In the genomic region with DNA sequence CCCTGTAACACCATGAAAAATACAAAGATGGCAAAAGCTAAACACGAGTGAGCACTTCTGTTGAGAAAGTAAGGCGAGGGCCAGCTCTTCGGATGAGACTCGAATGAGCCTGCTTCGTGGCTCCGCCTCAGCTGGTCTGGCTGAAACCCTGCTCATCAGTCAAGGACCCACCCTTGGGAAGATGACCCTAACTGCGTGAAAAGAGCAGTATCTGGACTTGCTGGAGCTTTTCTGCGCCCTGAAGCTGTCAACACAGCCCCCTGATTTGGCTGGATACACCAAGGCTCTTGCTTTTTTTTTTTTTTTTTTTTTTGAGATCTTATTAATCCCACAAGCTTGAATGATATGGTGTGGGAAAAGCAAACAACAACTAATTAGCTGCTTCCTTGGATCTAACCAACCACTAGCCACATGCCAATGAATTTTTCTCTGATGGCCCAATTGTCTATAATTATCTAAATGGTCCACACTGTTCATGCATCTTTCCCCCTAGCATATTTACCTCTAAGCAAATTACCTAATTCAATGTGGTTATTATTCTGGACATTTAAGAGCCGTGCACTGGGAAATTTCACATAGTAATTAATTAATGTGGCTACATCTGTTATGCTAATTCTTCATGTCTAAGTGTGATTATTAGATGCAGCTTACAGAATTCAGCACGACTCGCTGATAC, we compare ENCODE assay signal across 23 mouse cellular contexts. TPM values are rescaled to one million over a fixed set of nuclear protein-coding genes. Genes with fewer than 3 reads are reported as not detected.
DNase-seq lines count a peak whose midpoint lies in the region; ATAC-seq lines count a peak whose summit lies in the region.
"Had no signal": no experiment of that assay in that cellular context is flagged by ENCODE, and none has a peak within 500 bp of the region (broad histone marks: within the 10 kb centered on the region; RNA-seq: fewer than 3 reads in every experiment).

No protein-coding gene starts in this region.

- no peak overlapping the region for H3K4me3 ChIP-seq in forebrain, embryonic 12.5 days (replicated peaks)
- no peak overlapping the region for H3K4me3 ChIP-seq in forebrain, embryonic 10.5 days
- no peak overlapping the region for H3K4me3 ChIP-seq in midbrain, embryonic 14.5 days (replicated peaks; ENCODE audit: low read depth, low read length)
- no peak overlapping the region for H3K4me3 ChIP-seq in midbrain, embryonic 11.5 days (ENCODE audit: low read depth, low read length)
- H3K4me3 ChIP-seq in forebrain, embryonic 16.5 days (replicated peaks; ENCODE audit: low read length) = no peak overlapping the region
- H3K4me3 ChIP-seq in neural tube, embryonic 15.5 days (replicated peaks) = no peak overlapping the region
- H3K4me3 ChIP-seq: embryonic facial prominence, embryonic 13.5 days; erythroblast, embryonic 14.5 days; layer of hippocampus, adult 2 months; limb, embryonic 13.5 days; liver, embryonic 13.5 days; stomach, embryonic 15.5 days had no signal

- H3K9me3 ChIP-seq in forebrain, embryonic 12.5 days = no peaks in the 10 kb centered on the region
- H3K9me3 ChIP-seq in forebrain, embryonic 10.5 days = no peaks in the 10 kb centered on the region
- no peaks in the 10 kb centered on the region for H3K9me3 ChIP-seq in midbrain, embryonic 14.5 days (ENCODE audit: control insufficient read depth, low read length)
- no peaks in the 10 kb centered on the region for H3K9me3 ChIP-seq in midbrain, embryonic 11.5 days (ENCODE audit: control insufficient read depth, low read length)
- no peaks in the 10 kb centered on the region for H3K9me3 ChIP-seq in forebrain, embryonic 16.5 days (ENCODE audit: control insufficient read depth, low read length)
- no peaks in the 10 kb centered on the region for H3K9me3 ChIP-seq in neural tube, embryonic 15.5 days (replicated peaks)
- H3K9me3 ChIP-seq: embryonic facial prominence, embryonic 13.5 days; limb, embryonic 13.5 days; liver, embryonic 13.5 days; stomach, embryonic 15.5 days had no signal

- no peaks in the 10 kb centered on the region for H3K36me3 ChIP-seq in forebrain, embryonic 12.5 days (replicated peaks)
- no peaks in the 10 kb centered on the region for H3K36me3 ChIP-seq in forebrain, embryonic 10.5 days (replicated peaks)
- no peaks in the 10 kb centered on the region for H3K36me3 ChIP-seq in midbrain, embryonic 14.5 days (ENCODE audit: control insufficient read depth, insufficient read depth, low read length)
- H3K36me3 ChIP-seq in midbrain, embryonic 11.5 days (ENCODE audit: control insufficient read depth, insufficient read depth, low read length) = no peaks in the 10 kb centered on the region
- H3K36me3 ChIP-seq in forebrain, embryonic 16.5 days (ENCODE audit: control insufficient read depth, insufficient read depth) = no peaks in the 10 kb centered on the region
- no peaks in the 10 kb centered on the region for H3K36me3 ChIP-seq in neural tube, embryonic 15.5 days
- H3K36me3 ChIP-seq: embryonic facial prominence, embryonic 13.5 days; limb, embryonic 13.5 days; liver, embryonic 13.5 days; stomach, embryonic 15.5 days had no signal

- DNase-seq in forebrain, embryonic 10.5 days (ENCODE audit: extremely low spot score, low spot score) = no peak
- peak; percentile 32 for DNase-seq in midbrain, embryonic 14.5 days
- no peak for DNase-seq in midbrain, embryonic 11.5 days (ENCODE audit: low spot score, missing footprints)
- no peak for DNase-seq in layer of hippocampus, adult 9-11 months
- DNase-seq: adrenal gland, postnatal 10 days; cerebellum, adult 8-10 months; cerebellum, postnatal 36 days; embryo, embryonic 11 days; kidney, postnatal 25 days; layer of hippocampus, postnatal 36 days; liver, embryonic 13.5 days; lung, adult 2 months; thymus, postnatal 25 days had no signal

- WGBS in forebrain, embryonic 12.5 days = 65% methylated on average over 11 of the region's 11 CpGs
- WGBS in forebrain, embryonic 10.5 days = 80% methylated on average over 11 of the region's 11 CpGs
- 63% methylated on average over 11 of the region's 11 CpGs for WGBS in midbrain, embryonic 14.5 days
- 79% methylated on average over 11 of the region's 11 CpGs for WGBS in midbrain, embryonic 11.5 days
- WGBS in forebrain, embryonic 16.5 days = 34% methylated on average over 11 of the region's 11 CpGs
- 49% methylated on average over 11 of the region's 11 CpGs for WGBS in neural tube, embryonic 15.5 days

- H3K27ac ChIP-seq in forebrain, embryonic 12.5 days = 0 out of 2 replicates have a peak overlapping the region, but pooled peaks have one; percentile 33
- no peak overlapping the region for H3K27ac ChIP-seq in forebrain, embryonic 10.5 days
- no peak overlapping the region for H3K27ac ChIP-seq in midbrain, embryonic 14.5 days (replicated peaks; ENCODE audit: low read depth, low read length)
- H3K27ac ChIP-seq in midbrain, embryonic 11.5 days (ENCODE audit: low read depth, low read length) = no peak overlapping the region
- H3K27ac ChIP-seq in forebrain, embryonic 16.5 days (ENCODE audit: low read length) = no peak overlapping the region
- H3K27ac ChIP-seq in neural tube, embryonic 15.5 days (replicated peaks) = no peak overlapping the region
- H3K27ac ChIP-seq: embryonic facial prominence, embryonic 13.5 days; limb, embryonic 13.5 days; liver, embryonic 13.5 days; stomach, embryonic 15.5 days had no signal

- H3K27me3 ChIP-seq in forebrain, embryonic 12.5 days = no peaks in the 10 kb centered on the region
- H3K27me3 ChIP-seq in forebrain, embryonic 10.5 days (ENCODE audit: poor library complexity, severe bottlenecking) = no peaks in the 10 kb centered on the region
- H3K27me3 ChIP-seq in midbrain, embryonic 14.5 days (ENCODE audit: control insufficient read depth, insufficient read depth, low read length) = no peaks in the 10 kb centered on the region
- no peaks in the 10 kb centered on the region for H3K27me3 ChIP-seq in midbrain, embryonic 11.5 days (ENCODE audit: control insufficient read depth, insufficient read depth, low read length)
- H3K27me3 ChIP-seq in forebrain, embryonic 16.5 days (replicated peaks; ENCODE audit: control insufficient read depth, insufficient read depth, low read length) = peaks cover 2% of the 10 kb centered on the region; the same call in 1 of the 2 replicates
- H3K27me3 ChIP-seq in neural tube, embryonic 15.5 days (replicated peaks) = no peaks in the 10 kb centered on the region
- H3K27me3 ChIP-seq: limb, embryonic 13.5 days; liver, embryonic 13.5 days; stomach, embryonic 15.5 days had no signal

- no peak overlapping the region for H3K9ac ChIP-seq in forebrain, embryonic 12.5 days
- H3K9ac ChIP-seq in midbrain, embryonic 14.5 days (replicated peaks; ENCODE audit: low read length) = no peak overlapping the region
- H3K9ac ChIP-seq in midbrain, embryonic 11.5 days (ENCODE audit: low read length) = no peak overlapping the region
- no peak overlapping the region for H3K9ac ChIP-seq in forebrain, embryonic 16.5 days (replicated peaks; ENCODE audit: low read depth, low read length)
- H3K9ac ChIP-seq in neural tube, embryonic 15.5 days (replicated peaks) = no peak overlapping the region
- H3K9ac ChIP-seq: embryonic facial prominence, embryonic 13.5 days; limb, embryonic 13.5 days; liver, embryonic 13.5 days; stomach, embryonic 15.5 days had no signal

- ATAC-seq in forebrain, embryonic 12.5 days (ENCODE audit: low FRiP score) = peak; percentile 63; the same call in 1 of the 2 replicates
- ATAC-seq in midbrain, embryonic 14.5 days (ENCODE audit: low FRiP score, low TSS enrichment) = no peak
- no peak for ATAC-seq in midbrain, embryonic 11.5 days (ENCODE audit: low FRiP score)
- peak; percentile 86 for ATAC-seq in forebrain, embryonic 16.5 days
- ATAC-seq in neural tube, embryonic 15.5 days (ENCODE audit: low FRiP score) = peak; percentile 69
- ATAC-seq: intestine, postnatal 0 days had no signal

- H3K4me1 ChIP-seq in forebrain, embryonic 12.5 days = peaks cover 3% of the 10 kb centered on the region
- no peaks in the 10 kb centered on the region for H3K4me1 ChIP-seq in forebrain, embryonic 10.5 days
- H3K4me1 ChIP-seq in midbrain, embryonic 14.5 days (ENCODE audit: control insufficient read depth, insufficient read depth, low read length) = no peaks in the 10 kb centered on the region
- no peaks in the 10 kb centered on the region for H3K4me1 ChIP-seq in midbrain, embryonic 11.5 days (ENCODE audit: control insufficient read depth, insufficient read depth, low read length)
- peaks cover 15% of the 10 kb centered on the region for H3K4me1 ChIP-seq in forebrain, embryonic 16.5 days (replicated peaks; ENCODE audit: control insufficient read depth, insufficient read depth, low read length)
- H3K4me1 ChIP-seq in neural tube, embryonic 15.5 days = peaks cover 8% of the 10 kb centered on the region
- H3K4me1 ChIP-seq: limb, embryonic 13.5 days; liver, embryonic 13.5 days; stomach, embryonic 15.5 days had no signal

- no peak overlapping the region for H3K4me2 ChIP-seq in forebrain, embryonic 12.5 days
- H3K4me2 ChIP-seq in midbrain, embryonic 14.5 days (ENCODE audit: low read length) = no peak overlapping the region
- no peak overlapping the region for H3K4me2 ChIP-seq in midbrain, embryonic 11.5 days
- no peak overlapping the region for H3K4me2 ChIP-seq in forebrain, embryonic 16.5 days (ENCODE audit: low read length)
- no peak overlapping the region for H3K4me2 ChIP-seq in neural tube, embryonic 15.5 days
- H3K4me2 ChIP-seq: embryonic facial prominence, embryonic 13.5 days; heart, embryonic 11.5 days; limb, embryonic 13.5 days; liver, embryonic 13.5 days; stomach, embryonic 15.5 days had no signal

RNA-seq across cellular contexts. Expression of a gene that starts 11.5 kb away (rescaled TPM):
- polyA plus RNA-seq in forebrain, embryonic 12.5 days (2016; fragmentation: Nextera tagmentation; extraction: Ambion mirVana) = 10.4 and 10.7 TPM in 2 replicates
- 10.5 TPM in 2 replicates for polyA plus RNA-seq in forebrain, embryonic 10.5 days (2016; fragmentation: Nextera tagmentation; extraction: Ambion mirVana)
- polyA plus RNA-seq in midbrain, embryonic 14.5 days (2014; fragmentation: Nextera tagmentation; extraction: Ambion mirVana) = 10.7 and 12.3 TPM in 2 replicates
- polyA plus RNA-seq in midbrain, embryonic 11.5 days (2014; fragmentation: Nextera tagmentation; extraction: Ambion mirVana) = 13.1 and 13.3 TPM in 2 replicates
- polyA plus RNA-seq in forebrain, embryonic 16.5 days (2015; fragmentation: Nextera tagmentation; extraction: Ambion mirVana) = 9.5 and 9.9 TPM in 2 replicates
- 10.0 and 10.9 TPM in 2 replicates for polyA plus RNA-seq in neural tube, embryonic 15.5 days (2015; fragmentation: Nextera tagmentation; extraction: Ambion mirVana)

Comparison
In these comparisons a context has a peak if more than half of its experiments do, and no peak if none do; other contexts are left out.
1. ATAC-seq: peak in forebrain, embryonic 12.5 days (single experiment), forebrain, embryonic 16.5 days (single experiment) and neural tube, embryonic 15.5 days (single experiment); none in midbrain, embryonic 14.5 days (single experiment) and midbrain, embryonic 11.5 days (single experiment).